Mouse (Mus musculus): Measurements from ENCODE around the gene Spic. TPM values are rescaled to one million over a fixed set of nuclear protein-coding genes. Genes with fewer than 3 reads are reported as not detected.
"Not testable (repeated sequence)": the region's sequence is repeated elsewhere in the genome, so short reads cannot be mapped to it uniquely, and the experiment has no call there.

The Spic gene
- polyA plus RNA-seq, 1 experiment from 2014 or later: not detected

DNA sequence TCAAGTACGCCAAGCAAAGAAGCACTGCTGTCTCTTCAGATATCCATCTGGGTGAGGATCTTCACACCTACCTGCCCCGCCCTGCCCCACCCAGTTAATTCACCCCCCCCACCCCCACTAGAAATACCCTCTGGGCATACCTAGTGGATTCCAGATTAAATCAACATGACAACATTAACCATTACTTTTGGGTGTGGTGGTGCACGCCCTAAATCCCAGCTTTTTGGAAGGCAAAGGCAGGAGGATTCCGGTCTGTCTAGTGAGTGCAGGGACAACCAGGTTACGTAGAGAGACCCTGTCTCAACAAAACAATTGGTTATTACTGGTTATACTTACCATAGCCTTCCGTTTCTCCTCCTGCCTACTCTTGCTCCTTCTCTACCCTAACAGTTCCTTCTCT lies 12.7 kb downstream of the Spic start:
- Histone ChIP-seq H3K4me2 (ENCODE audit: low read length) (no peak overlapping the region), H3K9ac (ENCODE audit: low read depth, low read length) (no peak overlapping the region), H3K27ac (ENCODE audit: low read length) (no peak overlapping the region), H3K27me3 (ENCODE audit: control insufficient read depth, insufficient read depth, low read depth, low read length) (no peaks in the 10 kb centered on the region), H3K9me3 (replicated peaks; ENCODE audit: control insufficient read depth, low read length, poor library complexity, severe bottlenecking) (no peaks in the 10 kb centered on the region), H3K4me3 (ENCODE audit: low read depth, low read length) (no peak overlapping the region), H3K4me1 (ENCODE audit: control insufficient read depth, insufficient read depth, low read length) (no peaks in the 10 kb centered on the region), H3K36me3 (ENCODE audit: control insufficient read depth, insufficient read depth, low read length) (no peaks in the 10 kb centered on the region)
- WGBS: 94% methylated on average over 6 of the region's 6 CpGs
- ATAC-seq: no peak

DNA sequence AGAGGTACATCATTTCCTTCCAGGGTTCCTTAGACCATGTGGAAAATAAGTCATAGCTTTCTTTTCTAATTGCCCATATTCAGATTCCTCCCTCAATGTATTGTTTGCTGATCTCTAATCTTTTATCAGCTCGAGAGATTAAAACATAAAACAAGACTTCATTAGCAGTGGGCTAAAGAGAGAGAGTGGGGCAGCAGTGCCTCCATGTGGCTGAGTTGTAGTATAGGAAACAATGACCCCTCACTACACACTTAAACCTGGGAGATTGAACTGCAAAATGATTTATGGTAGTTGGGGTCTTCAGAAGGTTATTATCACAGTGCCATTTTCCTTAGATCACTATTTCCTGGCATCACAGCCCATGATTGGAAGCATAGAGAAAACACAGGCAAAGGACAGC lies 15.1 kb downstream of the Spic start:
- 31% methylated on average over 1 of the region's 1 CpGs for WGBS
- Histone ChIP-seq H3K4me1 (ENCODE audit: control insufficient read depth, insufficient read depth, low read length) (no peaks in the 10 kb centered on the region), H3K9ac (ENCODE audit: low read depth, low read length) (no peak overlapping the region), H3K27me3 (ENCODE audit: control insufficient read depth, insufficient read depth, low read depth, low read length) (no peaks in the 10 kb centered on the region), H3K27ac (ENCODE audit: low read length) (no peak overlapping the region), H3K36me3 (ENCODE audit: control insufficient read depth, insufficient read depth, low read length) (no peaks in the 10 kb centered on the region), H3K9me3 (replicated peaks; ENCODE audit: control insufficient read depth, low read length, poor library complexity, severe bottlenecking) (no peaks in the 10 kb centered on the region), H3K4me2 (ENCODE audit: low read length) (no peak overlapping the region), H3K4me3 (ENCODE audit: low read depth, low read length) (no peak overlapping the region)
- no peak for ATAC-seq

DNA sequence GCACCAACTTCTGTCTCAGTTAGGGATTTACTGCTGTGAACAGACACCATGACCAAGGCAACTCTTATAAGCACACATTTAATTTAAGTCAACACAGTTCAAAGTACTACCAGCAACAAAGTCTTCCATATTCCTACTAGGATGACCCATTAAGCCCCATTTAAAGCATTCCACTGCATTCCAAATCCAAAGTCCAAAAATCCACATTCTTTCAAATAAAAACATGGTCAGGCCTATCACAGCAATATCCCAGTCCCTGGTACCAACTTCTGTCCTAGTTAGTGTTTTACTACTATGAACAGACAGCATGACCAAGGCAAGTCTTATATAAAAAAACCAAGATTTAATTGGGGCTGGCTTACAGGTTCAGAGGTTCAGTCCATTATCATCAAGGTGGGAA lies 21.0 kb downstream of the Spic start:
- not testable (repeated sequence) for H3K4me3 ChIP-seq (ENCODE audit: low read depth, low read length); H3K27ac ChIP-seq (ENCODE audit: low read length); H3K4me2 ChIP-seq (ENCODE audit: low read length); H3K27me3 ChIP-seq (ENCODE audit: control insufficient read depth, insufficient read depth, low read depth, low read length); H3K4me1 ChIP-seq (ENCODE audit: control insufficient read depth, insufficient read depth, low read length); ATAC-seq; H3K9me3 ChIP-seq (replicated peaks; ENCODE audit: control insufficient read depth, low read length, poor library complexity, severe bottlenecking); H3K9ac ChIP-seq (ENCODE audit: low read depth, low read length); H3K36me3 ChIP-seq (ENCODE audit: control insufficient read depth, insufficient read depth, low read length)

DNA sequence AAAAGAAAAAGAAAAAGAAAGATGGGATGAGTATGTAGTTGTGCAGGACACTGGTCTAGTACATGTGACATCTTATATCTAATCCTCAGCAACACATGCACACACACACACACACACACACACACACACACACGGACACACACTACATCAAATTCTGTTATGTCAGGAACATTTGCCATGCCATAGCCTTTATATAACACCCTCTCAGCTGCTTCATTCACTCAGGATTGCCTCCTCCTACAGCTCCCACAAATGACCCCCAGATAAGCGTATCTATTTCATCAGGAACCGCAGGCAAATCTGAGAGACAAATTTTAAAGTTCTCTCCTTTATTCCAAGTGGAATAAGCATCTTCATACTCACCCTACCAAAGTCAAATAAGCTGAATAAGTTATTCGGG lies 25.9 kb downstream of the Spic start:
- Histone ChIP-seq H3K27me3 (ENCODE audit: control insufficient read depth, insufficient read depth, low read depth, low read length) (no peaks in the 10 kb centered on the region), H3K36me3 (ENCODE audit: control insufficient read depth, insufficient read depth, low read length) (no peaks in the 10 kb centered on the region), H3K4me3 (ENCODE audit: low read depth, low read length) (no peak overlapping the region), H3K4me2 (ENCODE audit: low read length) (no peak overlapping the region), H3K27ac (ENCODE audit: low read length) (no peak overlapping the region), H3K9ac (ENCODE audit: low read depth, low read length) (no peak overlapping the region), H3K4me1 (ENCODE audit: control insufficient read depth, insufficient read depth, low read length) (no peaks in the 10 kb centered on the region), H3K9me3 (replicated peaks; ENCODE audit: control insufficient read depth, low read length, poor library complexity, severe bottlenecking) (no peaks in the 10 kb centered on the region)
- no peak for ATAC-seq
- WGBS: 93% methylated on average over 4 of the region's 4 CpGs

DNA sequence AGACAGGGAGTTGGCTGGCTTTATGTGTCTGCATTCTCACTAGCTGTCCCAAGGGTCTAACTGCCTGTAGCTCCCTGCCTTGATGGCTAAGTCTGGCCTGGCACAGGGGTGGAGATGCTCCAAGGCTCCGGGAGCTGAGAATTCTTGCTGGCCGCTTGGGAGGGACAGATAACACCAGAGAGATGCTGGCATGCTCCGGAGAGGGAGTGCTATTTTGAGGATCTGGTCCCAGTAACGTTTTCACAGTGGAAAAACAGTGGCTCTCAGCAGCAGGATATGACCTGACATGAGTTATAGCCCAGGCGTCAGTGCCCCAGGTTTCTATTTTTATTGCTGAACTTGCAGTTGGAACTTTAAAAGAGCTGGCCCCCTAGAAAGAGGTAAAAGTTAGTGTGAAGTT lies 39.4 kb downstream of the Spic start:
- H3K27ac ChIP-seq (ENCODE audit: low read length): no peak overlapping the region
- 77% methylated on average over 5 of the region's 5 CpGs for WGBS
- ATAC-seq: no peak
- no peak overlapping the region for H3K4me3 ChIP-seq (ENCODE audit: low read depth, low read length)
- no peak overlapping the region for H3K9ac ChIP-seq (ENCODE audit: low read depth, low read length)
- no peaks in the 10 kb centered on the region for H3K4me1 ChIP-seq (ENCODE audit: control insufficient read depth, insufficient read depth, low read length)
- no peaks in the 10 kb centered on the region for H3K9me3 ChIP-seq (replicated peaks; ENCODE audit: control insufficient read depth, low read length, poor library complexity, severe bottlenecking)
- H3K27me3 ChIP-seq (ENCODE audit: control insufficient read depth, insufficient read depth, low read depth, low read length): no peaks in the 10 kb centered on the region
- H3K4me2 ChIP-seq (ENCODE audit: low read length): no peak overlapping the region
- H3K36me3 ChIP-seq (ENCODE audit: control insufficient read depth, insufficient read depth, low read length): no peaks in the 10 kb centered on the region

DNA sequence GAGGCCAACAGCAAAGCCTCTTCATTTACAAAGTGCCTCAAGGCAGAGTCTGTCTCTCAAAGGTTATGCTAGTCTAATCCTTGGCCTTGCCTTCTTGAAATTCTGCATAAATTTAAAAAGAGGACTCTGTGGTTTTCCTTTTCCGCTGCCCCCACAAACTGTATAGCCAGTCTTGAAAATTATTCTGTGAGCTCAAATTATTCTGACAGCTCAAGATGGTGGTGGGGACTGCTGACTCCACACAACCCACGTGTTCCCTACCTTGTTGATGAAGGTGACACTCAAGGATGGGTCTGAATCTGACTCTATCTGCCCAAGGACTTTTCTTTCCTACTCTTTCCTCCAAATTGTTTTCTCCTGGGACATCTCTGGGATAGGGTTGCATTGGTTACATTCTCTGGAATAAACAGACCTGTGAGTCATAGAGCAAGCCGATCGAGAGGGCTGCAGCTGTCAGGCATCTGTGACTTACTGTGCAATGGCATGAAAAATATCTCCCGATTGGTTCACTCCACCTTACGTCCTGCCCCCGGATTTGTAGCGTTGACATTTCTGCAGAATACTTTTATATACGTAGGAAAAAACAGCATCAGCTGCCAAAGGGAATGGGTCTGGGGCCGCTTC lies 53.4 kb downstream of the Spic start:
- no peak overlapping the region for H3K4me2 ChIP-seq (ENCODE audit: low read length)
- no peaks in the 10 kb centered on the region for H3K4me1 ChIP-seq (ENCODE audit: control insufficient read depth, insufficient read depth, low read length)
- no peaks in the 10 kb centered on the region for H3K9me3 ChIP-seq (replicated peaks; ENCODE audit: control insufficient read depth, low read length, poor library complexity, severe bottlenecking)
- no peak for ATAC-seq
- 86% methylated on average over 10 of the region's 10 CpGs for WGBS
- H3K9ac ChIP-seq (ENCODE audit: low read depth, low read length): no peak overlapping the region
- no peaks in the 10 kb centered on the region for H3K27me3 ChIP-seq (ENCODE audit: control insufficient read depth, insufficient read depth, low read depth, low read length)
- H3K36me3 ChIP-seq (ENCODE audit: control insufficient read depth, insufficient read depth, low read length): no peaks in the 10 kb centered on the region
- H3K4me3 ChIP-seq (ENCODE audit: low read depth, low read length): no peak overlapping the region
- no peak overlapping the region for H3K27ac ChIP-seq (ENCODE audit: low read length)

DNA sequence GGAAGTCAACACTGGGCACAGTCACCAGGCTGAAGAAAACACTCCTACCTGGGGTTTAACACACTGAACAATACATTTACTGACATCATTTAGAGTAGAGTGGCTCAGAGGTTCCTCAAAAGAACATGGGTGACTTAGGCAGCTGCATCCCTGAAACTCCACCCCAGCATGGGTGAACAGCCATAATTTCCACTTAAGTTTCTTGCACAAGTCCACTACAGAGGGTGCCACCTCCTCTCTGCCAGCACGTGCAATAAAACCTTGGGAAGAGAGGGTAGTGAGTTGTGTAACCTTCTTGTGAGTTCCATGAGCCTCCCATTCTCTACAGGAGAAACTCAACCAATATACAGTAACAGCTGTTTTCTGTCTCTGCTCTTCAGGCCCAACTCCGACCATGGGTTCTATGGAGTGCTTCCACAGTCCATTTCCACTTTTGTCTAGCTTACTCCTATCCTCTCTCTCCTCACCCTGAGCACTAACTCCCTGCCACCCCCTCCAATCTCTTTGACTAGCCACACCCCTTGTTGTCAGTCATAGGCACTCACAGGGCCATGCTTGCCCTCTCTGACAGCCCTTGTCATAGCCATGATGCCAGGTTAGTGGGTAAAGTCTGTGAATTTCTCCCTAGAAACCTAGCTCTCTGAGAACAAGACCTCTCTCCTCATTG lies 54.0 kb downstream of the Spic start:
- H3K36me3 ChIP-seq (ENCODE audit: control insufficient read depth, insufficient read depth, low read length): no peaks in the 10 kb centered on the region
- ATAC-seq: no peak
- H3K9me3 ChIP-seq (replicated peaks; ENCODE audit: control insufficient read depth, low read length, poor library complexity, severe bottlenecking): no peaks in the 10 kb centered on the region
- no peak overlapping the region for H3K9ac ChIP-seq (ENCODE audit: low read depth, low read length)
- H3K4me2 ChIP-seq (ENCODE audit: low read length): no peak overlapping the region
- 81% methylated on average over 2 of the region's 2 CpGs for WGBS
- no peak overlapping the region for H3K4me3 ChIP-seq (ENCODE audit: low read depth, low read length)
- no peak overlapping the region for H3K27ac ChIP-seq (ENCODE audit: low read length)
- no peaks in the 10 kb centered on the region for H3K27me3 ChIP-seq (ENCODE audit: control insufficient read depth, insufficient read depth, low read depth, low read length)
- H3K4me1 ChIP-seq (ENCODE audit: control insufficient read depth, insufficient read depth, low read length): no peaks in the 10 kb centered on the region

DNA sequence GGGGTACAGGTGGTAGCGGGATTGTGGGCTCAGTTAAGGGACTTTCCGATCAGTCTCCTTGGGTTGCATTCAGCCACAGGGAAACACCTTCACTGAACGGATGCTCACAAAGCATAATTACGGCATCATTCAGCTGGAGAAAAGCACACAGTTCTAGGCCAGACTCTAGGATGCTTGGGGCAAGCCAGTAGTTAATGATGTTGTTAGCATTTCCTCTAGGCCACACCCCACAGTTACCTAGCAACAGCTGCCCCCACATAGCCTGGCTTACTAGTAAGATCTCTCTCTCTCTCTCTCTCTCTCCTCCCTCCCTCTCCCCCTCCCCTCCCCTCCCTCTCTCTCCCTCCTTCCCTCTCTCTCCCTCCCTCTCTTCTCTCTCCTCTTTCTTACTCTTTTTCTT lies 57.8 kb downstream of the Spic start:
- H3K4me2 ChIP-seq (ENCODE audit: low read length): no peak overlapping the region
- no peaks in the 10 kb centered on the region for H3K9me3 ChIP-seq (replicated peaks; ENCODE audit: control insufficient read depth, low read length, poor library complexity, severe bottlenecking)
- H3K4me1 ChIP-seq (ENCODE audit: control insufficient read depth, insufficient read depth, low read length): no peaks in the 10 kb centered on the region
- H3K4me3 ChIP-seq (ENCODE audit: low read depth, low read length): no peak overlapping the region
- no peak overlapping the region for H3K27ac ChIP-seq (ENCODE audit: low read length)
- 58% methylated on average over 4 of the region's 4 CpGs for WGBS
- H3K9ac ChIP-seq (ENCODE audit: low read depth, low read length): no peak overlapping the region
- no peaks in the 10 kb centered on the region for H3K36me3 ChIP-seq (ENCODE audit: control insufficient read depth, insufficient read depth, low read length)
- peak; percentile 84 for ATAC-seq
- no peaks in the 10 kb centered on the region for H3K27me3 ChIP-seq (ENCODE audit: control insufficient read depth, insufficient read depth, low read depth, low read length)

DNA sequence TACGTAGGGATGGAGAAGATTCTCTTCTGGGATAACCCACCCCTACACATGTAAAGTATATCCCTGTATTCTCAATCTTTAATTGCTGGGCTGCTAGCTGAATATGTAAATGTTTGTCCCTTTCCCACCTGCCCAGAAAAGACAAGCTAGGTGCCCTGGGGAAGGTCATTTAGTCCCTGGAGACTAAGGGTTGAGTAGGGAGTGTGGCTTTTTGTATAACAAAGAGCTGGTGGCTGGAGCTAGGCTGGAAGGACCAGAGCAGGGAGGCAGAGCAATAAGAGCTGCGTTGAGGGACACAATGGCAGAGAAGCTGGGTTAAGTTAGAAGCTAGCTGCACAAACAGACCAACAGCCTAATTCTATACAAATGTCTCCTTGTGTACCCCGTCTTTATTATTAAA lies 58.6 kb downstream of the Spic start:
- no peak overlapping the region for H3K9ac ChIP-seq (ENCODE audit: low read depth, low read length)
- no peak overlapping the region for H3K27ac ChIP-seq (ENCODE audit: low read length)
- H3K36me3 ChIP-seq (ENCODE audit: control insufficient read depth, insufficient read depth, low read length): no peaks in the 10 kb centered on the region
- ATAC-seq: no peak
- no peak overlapping the region for H3K4me3 ChIP-seq (ENCODE audit: low read depth, low read length)
- 80% methylated on average over 3 of the region's 3 CpGs for WGBS
- no peaks in the 10 kb centered on the region for H3K27me3 ChIP-seq (ENCODE audit: control insufficient read depth, insufficient read depth, low read depth, low read length)
- no peaks in the 10 kb centered on the region for H3K9me3 ChIP-seq (replicated peaks; ENCODE audit: control insufficient read depth, low read length, poor library complexity, severe bottlenecking)
- H3K4me1 ChIP-seq (ENCODE audit: control insufficient read depth, insufficient read depth, low read length): no peaks in the 10 kb centered on the region
- H3K4me2 ChIP-seq (ENCODE audit: low read length): no peak overlapping the region
